Mouse (Mus musculus) heart, embryonic 16.5 days (tissue): ENCODE data around the gene Ttc7b. TPM values are rescaled to one million over a fixed set of nuclear protein-coding genes. Genes with fewer than 3 reads are reported as not detected.

ENCODE experiments used
- ATAC-seq: fragments of 200-750 bp; cut with Nextera tagmentation; replicated peaks from 2 replicates; pipeline ENCODE4 v1.8.0; 2017; ENCODE audit warnings: moderate number of reproducible peaks; ENCODE audit not compliant: insufficient read depth, low FRiP score; ENCODE audit errors: extremely low read depth
- H3K27ac ChIP-seq: fragments of 300-500 bp; sonication (generic); 2 replicates; pipeline ENCODE4 v1.5.1; 2014; ENCODE audit warnings: mild to moderate bottlenecking, low read length, control low read depth, moderate library complexity
- H3K27me3 ChIP-seq: fragments of 300-500 bp; sonication (generic); 2 replicates; pipeline ENCODE4 v1.6.1; 2014; ENCODE audit warnings: low read length, mixed read lengths; ENCODE audit not compliant: control insufficient read depth, insufficient read depth
- H3K36me3 ChIP-seq: fragments of 300-500 bp; sonication (generic); 2 replicates; pipeline ENCODE4 v1.6.1; 2014; ENCODE audit not compliant: control insufficient read depth, insufficient read depth
- H3K4me1 ChIP-seq: fragments of 300-500 bp; sonication (generic); 2 replicates; pipeline ENCODE4 v1.6.1; 2014; ENCODE audit warnings: low read length, mixed read lengths; ENCODE audit not compliant: control insufficient read depth, insufficient read depth
- H3K4me2 ChIP-seq: fragments of 300-500 bp; sonication (generic); 2 replicates; pipeline ENCODE4 v1.6.1; 2014; ENCODE audit warnings: low read depth, mild to moderate bottlenecking, control low read depth, low read length
- H3K4me3 ChIP-seq: fragments of 300-500 bp; sonication (generic); 2 replicates; pipeline ENCODE4 v1.5.1; 2014; ENCODE audit warnings: mild to moderate bottlenecking, control low read depth, low read length
- H3K9ac ChIP-seq: fragments of 300-500 bp; sonication (generic); 2 replicates; pipeline ENCODE4 v1.6.1; 2014; ENCODE audit warnings: low read length, control low read depth
- H3K9me3 ChIP-seq: fragments of 300-500 bp; sonication (generic); replicated peaks from 2 replicates; pipeline ENCODE4 v1.6.1; 2016; ENCODE audit warnings: low read length; ENCODE audit not compliant: control insufficient read depth
- WGBS: fragments of 180-500 bp; shearing (Covaris S2); extraction: QIAGEN DNeasy Blood & Tissue Kit; methylation state at CpG from one replicate; pipeline ENCODE4 v1.1.7; 2014; 5-methylcytosine and 5-hydroxymethylcytosine counted together
- polyA plus RNA-seq: library from polyadenylated mRNA; unstranded; fragments of >200 nt; fragmentation: Nextera tagmentation; extraction: Ambion mirVana; gene quantifications from 2 replicates; pipeline ENCODE4 v1.2.1, GENCODE M21; 2015

Ttc7b gene
- polyA plus RNA-seq, 1 experiment from 2014 or later = 6.7 TPM

DNA sequence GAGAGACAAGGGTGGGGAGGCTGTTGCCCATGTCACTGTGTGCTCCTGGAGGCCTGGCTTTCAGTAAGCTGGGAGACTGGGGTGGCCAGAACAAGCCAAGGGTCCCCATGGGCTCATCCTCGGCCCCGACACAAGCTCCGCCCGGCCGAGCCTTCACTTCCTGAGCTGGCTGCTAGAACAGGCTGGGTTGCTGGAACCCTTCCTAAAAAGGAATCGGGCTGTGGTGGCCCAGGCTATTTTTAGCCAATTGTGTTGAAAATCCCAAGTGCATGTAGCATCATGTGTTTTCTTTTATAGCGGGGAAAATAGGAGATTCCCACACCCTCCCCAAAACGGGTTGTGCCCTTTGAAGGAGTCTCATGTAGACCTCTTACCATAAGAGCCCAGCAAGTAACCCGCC is 226.7 kb downstream of the Ttc7b start:
- no peak; the same call in 1 of the 2 replicates for ATAC-seq
- Histone ChIP-seq H3K4me3 (no peak overlapping the region), H3K4me1 (peaks cover 28% of the 10 kb centered on the region), H3K27me3 (no peaks in the 10 kb centered on the region), H3K4me2 (0 out of 2 replicates have a peak overlapping the region, but pooled peaks have one; percentile 11), H3K9me3 (peaks cover 9% of the 10 kb centered on the region; the same call in 1 of the 2 replicates), H3K36me3 (no peaks in the 10 kb centered on the region), H3K27ac (peak overlapping the region; percentile 30; the same call in 1 of the 2 replicates), H3K9ac (no peak overlapping the region)
- 47% methylated on average over 9 of the region's 9 CpGs for WGBS

DNA sequence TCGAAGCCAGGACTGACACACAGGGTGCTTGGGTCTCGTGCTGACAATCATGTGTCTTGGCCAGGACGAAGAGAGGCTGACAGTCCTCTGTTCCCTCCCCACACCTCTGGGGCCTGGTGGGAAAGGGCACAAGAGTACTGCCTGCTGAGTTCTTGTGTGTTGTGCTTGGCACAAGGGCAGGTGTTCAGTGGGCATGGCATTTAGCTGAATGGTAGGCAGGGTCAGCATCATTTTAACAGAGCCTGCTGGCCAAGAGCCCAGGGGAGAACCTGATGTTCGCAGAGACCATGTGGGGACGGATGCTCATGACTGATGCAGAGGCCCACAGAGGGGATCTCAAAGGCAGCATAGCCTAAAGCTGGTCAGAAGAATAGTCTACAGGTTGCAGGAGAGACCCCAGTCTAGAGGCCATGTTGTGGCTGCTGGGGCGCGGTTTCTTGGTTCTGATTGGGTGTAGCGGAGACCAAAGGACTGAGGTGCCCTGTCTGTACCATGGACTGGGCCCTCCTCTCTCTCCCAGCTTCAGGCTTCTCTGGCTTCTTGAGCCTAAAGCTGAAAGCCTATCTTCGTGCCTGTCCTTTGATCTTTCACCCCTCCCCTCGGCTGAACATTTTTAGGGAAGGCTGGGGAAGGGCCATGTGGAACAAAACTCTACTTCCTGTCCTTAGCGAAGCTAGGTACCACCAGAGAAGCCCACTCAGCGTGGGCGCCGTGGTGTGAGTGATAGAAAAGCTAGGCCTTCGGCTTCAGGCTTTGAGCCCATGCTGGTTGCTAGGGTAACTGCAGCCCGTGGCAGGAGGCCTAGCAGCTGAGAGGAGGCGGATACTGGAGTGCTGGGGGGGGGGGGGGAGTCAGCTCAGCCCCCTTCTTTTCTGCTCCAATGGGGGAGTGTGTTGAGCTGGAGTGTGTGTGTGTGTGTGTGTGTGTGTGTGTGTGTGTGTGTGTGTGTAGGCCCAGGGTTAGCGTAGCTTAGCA is 229.6 kb downstream of the Ttc7b start:
- peak; percentile 30; the same call in 1 of the 2 replicates for ATAC-seq
- no peak overlapping the region for H3K27ac ChIP-seq

DNA sequence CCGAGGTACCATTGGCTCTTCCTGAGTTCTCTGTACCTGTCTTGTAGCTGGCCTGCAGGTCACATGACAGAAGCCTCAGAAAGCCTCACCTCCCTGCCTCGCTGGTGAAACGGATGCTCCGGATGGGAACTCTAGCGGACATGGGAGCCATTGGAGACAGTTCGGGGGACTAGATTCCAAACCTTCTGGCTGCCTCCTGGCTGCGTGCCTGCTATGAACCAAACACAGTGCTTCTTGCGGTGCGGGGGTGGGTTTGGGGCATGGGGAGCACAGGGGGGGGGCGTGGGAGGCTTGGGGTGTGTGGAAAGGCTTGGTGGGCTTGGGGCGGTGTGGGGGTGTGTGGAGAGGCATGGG is 230.5 kb downstream of the Ttc7b start:
- Histone ChIP-seq H3K4me3 (no peak overlapping the region), H3K36me3 (no peaks in the 10 kb centered on the region), H3K27ac (peak overlapping the region; percentile 64), H3K9me3 (peaks cover 7% of the 10 kb centered on the region; the same call in 1 of the 2 replicates), H3K9ac (0 out of 2 replicates have a peak overlapping the region, but pooled peaks have one; percentile 40), H3K4me1 (peaks cover 33% of the 10 kb centered on the region), H3K27me3 (no peaks in the 10 kb centered on the region), H3K4me2 (peak overlapping the region; percentile 4; the same call in 1 of the 2 replicates)
- no peak for ATAC-seq
- WGBS = 55% methylated on average over 11 of the region's 11 CpGs

More for the DNA sequence above, 229.6 kb downstream of the Ttc7b start:
- Histone ChIP-seq H3K36me3 (no peaks in the 10 kb centered on the region), H3K9ac (no peak overlapping the region), H3K4me1 (peaks cover 33% of the 10 kb centered on the region), H3K4me2 (no peak overlapping the region), H3K27me3 (no peaks in the 10 kb centered on the region), H3K9me3 (peaks cover 7% of the 10 kb centered on the region; the same call in 1 of the 2 replicates), H3K4me3 (no peak overlapping the region)
- 56% methylated on average over 18 of the region's 18 CpGs for WGBS

DNA sequence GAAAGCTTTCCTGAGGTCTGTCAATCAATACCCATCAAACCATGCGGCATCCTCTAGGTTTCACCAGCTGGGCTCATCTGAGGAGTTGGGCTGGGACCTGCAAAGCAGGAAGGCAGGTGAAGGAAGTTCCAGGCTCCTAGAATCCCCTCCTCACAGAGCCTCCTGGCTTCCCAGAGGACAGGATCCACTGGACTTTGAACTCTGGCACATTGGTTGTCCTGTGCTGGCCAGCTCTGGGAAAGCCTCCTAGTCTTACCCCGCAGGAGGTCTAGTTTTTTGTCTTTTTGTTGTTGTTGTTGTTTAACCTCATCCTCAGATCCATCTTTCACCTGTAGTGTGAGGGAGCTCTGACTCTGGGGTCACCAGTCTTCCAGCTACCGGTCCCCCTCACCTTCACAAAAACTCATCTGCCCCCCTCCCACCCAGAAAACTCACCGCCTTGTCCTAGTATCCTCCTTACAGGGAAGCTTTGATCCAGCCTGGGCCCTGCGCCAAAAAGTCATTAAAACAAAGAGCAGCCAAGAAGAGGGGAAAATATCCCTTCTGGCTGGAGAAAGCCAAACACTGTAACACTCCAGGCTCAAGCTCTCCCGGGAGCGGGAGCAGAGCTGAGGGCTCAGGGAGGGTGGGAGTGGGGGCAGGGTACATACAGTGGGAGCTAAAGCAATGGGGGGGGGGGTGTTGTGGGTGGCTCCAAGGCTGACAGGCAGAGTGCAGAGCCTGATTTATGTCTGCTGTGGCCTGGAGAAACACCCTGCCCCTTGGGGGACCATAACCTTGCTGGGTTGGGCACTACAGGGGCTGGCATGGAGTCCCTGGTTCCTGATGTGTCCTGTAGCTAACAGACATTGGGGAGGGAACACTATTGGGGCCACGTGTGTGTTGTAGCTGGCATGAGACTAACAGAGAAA is 231.1 kb downstream of the Ttc7b start:
- H3K9me3 ChIP-seq = peaks cover 4% of the 10 kb centered on the region; the same call in 1 of the 2 replicates
- ATAC-seq = peak; percentile 64
- H3K4me2 ChIP-seq = peak overlapping the region; percentile 4; the same call in 1 of the 2 replicates
- no peaks in the 10 kb centered on the region for H3K27me3 ChIP-seq
- H3K4me1 ChIP-seq = peaks cover 33% of the 10 kb centered on the region
- H3K9ac ChIP-seq = 0 out of 2 replicates have a peak overlapping the region, but pooled peaks have one; percentile 40
- no peak overlapping the region for H3K4me3 ChIP-seq
- peak overlapping the region; percentile 64 for H3K27ac ChIP-seq
- 26% methylated on average over 8 of the region's 8 CpGs for WGBS
- no peaks in the 10 kb centered on the region for H3K36me3 ChIP-seq

DNA sequence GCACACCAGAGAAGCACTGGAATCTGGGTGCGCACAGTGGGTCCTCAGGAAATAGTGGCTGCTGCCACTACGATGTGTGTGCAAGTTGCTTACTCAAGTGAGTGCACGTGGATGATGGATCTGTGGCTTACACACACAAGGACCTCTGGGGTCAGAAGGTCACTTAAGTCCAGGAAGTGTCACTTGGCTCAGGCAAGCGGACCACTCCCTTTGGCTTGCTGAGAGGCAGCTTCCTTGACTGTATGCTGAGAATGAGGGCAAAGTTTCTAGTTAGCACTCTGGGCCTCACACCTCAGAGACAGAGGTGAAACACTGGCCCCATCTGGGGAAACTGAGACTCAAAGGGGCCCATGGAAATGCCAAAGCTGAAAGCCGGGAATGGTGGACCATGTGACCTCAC is 232.6 kb downstream of the Ttc7b start:
- ATAC-seq = no peak
- 79% methylated on average over 5 of the region's 5 CpGs for WGBS

DNA sequence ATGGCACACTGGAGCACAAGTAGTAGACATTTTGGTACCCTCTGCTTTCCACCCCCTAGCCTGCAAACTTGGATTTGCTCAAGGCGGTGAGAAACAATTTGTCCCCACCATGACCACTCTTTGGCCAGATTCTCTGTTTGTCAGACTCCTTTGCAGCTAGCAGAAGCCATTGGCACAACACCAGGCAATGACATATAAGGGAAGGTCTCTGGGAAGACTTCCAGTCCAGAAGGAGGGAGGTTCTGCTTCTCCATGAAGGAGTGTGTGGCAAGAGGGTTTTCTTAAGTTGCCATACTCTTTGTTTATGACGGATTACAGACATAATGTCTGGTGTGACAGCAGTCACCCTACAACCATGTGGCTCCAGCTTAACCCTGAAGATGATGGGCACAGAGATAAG is 233.1 kb downstream of the Ttc7b start:
- H3K36me3 ChIP-seq = no peaks in the 10 kb centered on the region
- WGBS = 90% methylated on average over 2 of the region's 2 CpGs
- H3K4me2 ChIP-seq = no peak overlapping the region
- H3K4me3 ChIP-seq = no peak overlapping the region
- H3K9me3 ChIP-seq = peaks cover 3% of the 10 kb centered on the region; the same call in 1 of the 2 replicates
- no peak overlapping the region for H3K27ac ChIP-seq
- H3K4me1 ChIP-seq = peaks cover 28% of the 10 kb centered on the region
- no peaks in the 10 kb centered on the region for H3K27me3 ChIP-seq
- no peak for ATAC-seq
- no peak overlapping the region for H3K9ac ChIP-seq

More for the DNA sequence above, 232.6 kb downstream of the Ttc7b start:
- no peaks in the 10 kb centered on the region for H3K27me3 ChIP-seq
- H3K9me3 ChIP-seq = peaks cover 3% of the 10 kb centered on the region; the same call in 1 of the 2 replicates
- peaks cover 25% of the 10 kb centered on the region for H3K4me1 ChIP-seq
- H3K4me3 ChIP-seq = no peak overlapping the region
- H3K9ac ChIP-seq = no peak overlapping the region
- no peaks in the 10 kb centered on the region for H3K36me3 ChIP-seq
- no peak overlapping the region for H3K27ac ChIP-seq
- no peak overlapping the region for H3K4me2 ChIP-seq

DNA sequence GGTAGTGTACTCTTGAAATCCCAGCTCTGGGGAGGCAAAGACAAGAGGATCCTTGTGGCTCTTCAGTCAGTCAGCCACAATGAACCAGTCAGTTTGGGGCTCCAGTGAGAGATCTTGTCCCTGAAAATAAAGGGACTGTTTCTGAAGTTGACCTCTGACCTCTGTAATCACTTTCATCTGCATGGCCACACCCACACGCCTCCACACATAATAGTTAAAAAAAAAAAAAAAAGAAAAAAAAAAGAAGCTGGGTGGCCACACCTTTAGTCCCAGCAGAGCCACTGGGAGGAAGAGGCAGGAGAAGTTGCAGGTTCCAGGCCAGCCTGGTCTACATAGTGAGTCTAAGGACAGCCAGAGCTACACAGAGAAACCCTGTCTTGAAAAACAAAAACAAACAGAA is 237.3 kb downstream of the Ttc7b start:
- Histone ChIP-seq H3K4me2 (no peak overlapping the region), H3K27ac (no peak overlapping the region), H3K27me3 (no peaks in the 10 kb centered on the region), H3K36me3 (no peaks in the 10 kb centered on the region), H3K4me3 (no peak overlapping the region), H3K9me3 (peaks cover 3% of the 10 kb centered on the region; the same call in 1 of the 2 replicates), H3K4me1 (peaks cover 19% of the 10 kb centered on the region), H3K9ac (no peak overlapping the region)
- 71% methylated on average over 1 of the region's 1 CpGs for WGBS
- ATAC-seq = no peak

DNA sequence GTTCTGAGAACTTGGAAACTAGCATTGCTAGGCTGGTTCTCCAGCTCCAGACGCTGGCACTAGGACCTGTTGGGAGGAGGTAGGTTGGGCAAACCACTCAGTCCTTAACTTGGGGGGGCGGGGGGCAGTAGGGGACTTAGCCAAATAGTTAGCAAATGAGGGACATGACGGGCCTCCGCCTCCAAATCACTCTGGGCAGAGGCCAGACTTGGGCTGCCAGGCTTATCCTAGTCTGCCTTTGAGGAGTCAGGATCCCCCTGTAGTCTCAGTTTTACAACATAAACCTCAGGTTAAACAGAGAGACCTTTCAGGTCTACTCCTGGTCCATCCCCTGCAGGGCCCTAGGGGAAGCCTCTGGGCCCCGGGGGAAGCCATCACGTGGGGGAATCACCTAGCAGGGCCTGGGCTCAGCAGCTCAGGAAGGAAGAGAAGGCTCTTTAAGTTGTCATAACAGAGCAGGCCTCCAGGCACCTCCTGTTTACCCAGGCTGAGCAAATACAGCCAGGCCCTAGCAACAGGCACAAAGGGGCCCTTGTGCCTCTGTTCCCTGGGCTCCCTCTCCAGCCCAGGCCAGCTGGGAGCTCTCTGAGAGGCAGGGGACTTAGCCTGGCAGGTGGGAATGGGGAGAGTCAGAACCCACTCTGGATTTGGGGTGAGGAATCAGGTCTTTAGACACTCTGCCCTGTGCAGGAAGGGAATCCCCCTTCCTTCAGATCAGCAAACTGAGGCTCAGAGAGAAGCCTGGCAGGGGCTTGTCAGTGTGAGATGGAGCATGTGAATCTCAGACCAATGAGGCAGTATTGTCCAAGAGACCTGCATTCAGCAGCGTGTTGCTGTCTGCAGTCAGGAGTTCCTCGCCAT is 238.4 kb downstream of the Ttc7b start:
- Histone ChIP-seq H3K36me3 (no peaks in the 10 kb centered on the region), H3K9me3 (no peaks in the 10 kb centered on the region), H3K27ac (peak overlapping the region; percentile 43), H3K4me3 (no peak overlapping the region), H3K27me3 (no peaks in the 10 kb centered on the region), H3K4me2 (no peak overlapping the region), H3K4me1 (peaks cover 16% of the 10 kb centered on the region), H3K9ac (peak overlapping the region; percentile 36; the same call in 1 of the 2 replicates)
- 57% methylated on average over 8 of the region's 8 CpGs for WGBS
- peak; percentile 66 for ATAC-seq
